Mouse (Mus musculus): Measurements from ENCODE around the gene Apln. TPM values are rescaled to one million over a fixed set of nuclear protein-coding genes. Genes with fewer than 3 reads are reported as not detected.

Apln gene
- polyA plus RNA-seq, 1 experiment from 2014 or later, result 5.6 TPM

GRCm38 (mm10) chrX:48016906-48017601, 17.6 kb downstream of the Apln start:
- no peaks in the 10 kb centered on the region for H3K36me3 ChIP-seq
- peaks cover 52% of the 10 kb centered on the region for H3K27me3 ChIP-seq (replicated peaks)
- no peak overlapping the region for H3K27ac ChIP-seq (replicated peaks)
- H3K9me3 ChIP-seq, result no peaks in the 10 kb centered on the region
- 56% methylated on average over 7 of the region's 7 CpGs for WGBS
- H3K4me1 ChIP-seq, result no peaks in the 10 kb centered on the region
- no peak for ATAC-seq (ENCODE audit: extremely low read depth, insufficient number of reproducible peaks, low FRiP score, low TSS enrichment)
- H3K4me2 ChIP-seq, result no peak overlapping the region
- H3K4me3 ChIP-seq, result no peak overlapping the region
- H3K9ac ChIP-seq, result no peak overlapping the region

- H3K9me3 ChIP-seq, result no peaks in the 10 kb centered on the region
- no peaks in the 10 kb centered on the region for H3K4me1 ChIP-seq
- H3K36me3 ChIP-seq, result no peaks in the 10 kb centered on the region
- no peak overlapping the region for H3K4me2 ChIP-seq
- no peak overlapping the region for H3K9ac ChIP-seq
- peaks cover 7% of the 10 kb centered on the region; the same call in 1 of the 2 replicates for H3K27me3 ChIP-seq (replicated peaks)
- 92% methylated on average over 3 of the region's 3 CpGs for WGBS
- H3K4me3 ChIP-seq, result no peak overlapping the region
- H3K27ac ChIP-seq (replicated peaks), result no peak overlapping the region
- no peak for ATAC-seq (ENCODE audit: extremely low read depth, insufficient number of reproducible peaks, low FRiP score, low TSS enrichment)
These were observed 23.0 kb downstream of the Apln start for GRCm38 (mm10) chrX:48011656-48012055.

- H3K9me3 ChIP-seq, result no peaks in the 10 kb centered on the region
- no peak overlapping the region for H3K4me3 ChIP-seq
- no peak overlapping the region for H3K27ac ChIP-seq (replicated peaks)
- H3K27me3 ChIP-seq (replicated peaks), result no peaks in the 10 kb centered on the region
- no peak overlapping the region for H3K4me2 ChIP-seq
- WGBS, result 41% methylated on average over 8 of the region's 8 CpGs
- ATAC-seq (ENCODE audit: extremely low read depth, insufficient number of reproducible peaks, low FRiP score, low TSS enrichment), result no peak
- H3K4me1 ChIP-seq, result no peaks in the 10 kb centered on the region
- H3K9ac ChIP-seq, result no peak overlapping the region
- H3K36me3 ChIP-seq, result no peaks in the 10 kb centered on the region
These were observed 28.6 kb downstream of the Apln start for GRCm38 (mm10) chrX:48006062-48006461.

- Histone ChIP-seq H3K4me3 (no peak overlapping the region), H3K9me3 (no peaks in the 10 kb centered on the region), H3K27ac (replicated peaks) (no peak overlapping the region), H3K27me3 (replicated peaks) (no peaks in the 10 kb centered on the region), H3K4me1 (no peaks in the 10 kb centered on the region), H3K36me3 (no peaks in the 10 kb centered on the region), H3K4me2 (no peak overlapping the region), H3K9ac (no peak overlapping the region)
- WGBS, result 52% methylated on average over 1 of the region's 1 CpGs
- no peak for ATAC-seq (ENCODE audit: extremely low read depth, insufficient number of reproducible peaks, low FRiP score, low TSS enrichment)
These were observed 29.9 kb downstream of the Apln start for GRCm38 (mm10) chrX:48004786-48005185.

GRCm38 (mm10) chrX:48001151-48001550, 33.5 kb downstream of the Apln start:
- Histone ChIP-seq H3K4me2 (no peak overlapping the region), H3K27me3 (replicated peaks) (no peaks in the 10 kb centered on the region), H3K4me1 (no peaks in the 10 kb centered on the region), H3K4me3 (no peak overlapping the region), H3K9ac (no peak overlapping the region), H3K9me3 (no peaks in the 10 kb centered on the region), H3K27ac (replicated peaks) (no peak overlapping the region), H3K36me3 (no peaks in the 10 kb centered on the region)
- 64% methylated on average over 7 of the region's 7 CpGs for WGBS
- ATAC-seq (ENCODE audit: extremely low read depth, insufficient number of reproducible peaks, low FRiP score, low TSS enrichment), result no peak

GRCm38 (mm10) chrX:47998412-47998811, 36.2 kb downstream of the Apln start:
- Histone ChIP-seq H3K9me3 (no peaks in the 10 kb centered on the region), H3K9ac (no peak overlapping the region), H3K4me3 (no peak overlapping the region), H3K4me2 (no peak overlapping the region), H3K4me1 (no peaks in the 10 kb centered on the region), H3K27ac (replicated peaks) (no peak overlapping the region), H3K36me3 (no peaks in the 10 kb centered on the region), H3K27me3 (replicated peaks) (no peaks in the 10 kb centered on the region; the same call in 1 of the 2 replicates)
- ATAC-seq (ENCODE audit: extremely low read depth, insufficient number of reproducible peaks, low FRiP score, low TSS enrichment), result no peak
- 77% methylated on average over 8 of the region's 8 CpGs for WGBS

GRCm38 (mm10) chrX:47992606-47993005, 42.0 kb downstream of the Apln start:
- Histone ChIP-seq H3K27ac (replicated peaks) (no peak overlapping the region), H3K36me3 (no peaks in the 10 kb centered on the region), H3K9ac (no peak overlapping the region), H3K4me3 (peak overlapping the region; percentile 14; the same call in 1 of the 2 replicates), H3K27me3 (replicated peaks) (peaks cover 14% of the 10 kb centered on the region; the same call in 1 of the 2 replicates), H3K9me3 (no peaks in the 10 kb centered on the region), H3K4me1 (no peaks in the 10 kb centered on the region), H3K4me2 (peak overlapping the region; percentile 50)
- WGBS, result 14% methylated on average over 8 of the region's 8 CpGs
- ATAC-seq (ENCODE audit: extremely low read depth, insufficient number of reproducible peaks, low FRiP score, low TSS enrichment), result no peak

- Histone ChIP-seq H3K9me3 (no peaks in the 10 kb centered on the region), H3K4me1 (no peaks in the 10 kb centered on the region)
- WGBS, result 56% methylated on average over 8 of the region's 8 CpGs
These were observed 46.6 kb downstream of the Apln start for GRCm38 (mm10) chrX:47988024-47988423.

GRCm38 (mm10) chrX:47985000-47985619, 49.5 kb downstream of the Apln start:
- WGBS, result 23% methylated on average over 19 of the region's 19 CpGs
- ATAC-seq (ENCODE audit: extremely low read depth, insufficient number of reproducible peaks, low FRiP score, low TSS enrichment), result no peak
- Histone ChIP-seq H3K4me3 (peak overlapping the region; percentile 34), H3K4me1 (no peaks in the 10 kb centered on the region), H3K27ac (replicated peaks) (no peak overlapping the region), H3K9ac (no peak overlapping the region), H3K27me3 (replicated peaks) (peaks cover 17% of the 10 kb centered on the region; the same call in 1 of the 2 replicates), H3K4me2 (peak overlapping the region; percentile 59), H3K9me3 (no peaks in the 10 kb centered on the region), H3K36me3 (no peaks in the 10 kb centered on the region)

More at GRCm38 (mm10) chrX:47988024-47988423, 46.6 kb downstream of the Apln start:
- Histone ChIP-seq H3K4me2 (no peak overlapping the region), H3K4me3 (no peak overlapping the region), H3K27ac (replicated peaks) (no peak overlapping the region), H3K9ac (no peak overlapping the region), H3K27me3 (replicated peaks) (peaks cover 26% of the 10 kb centered on the region; the same call in 1 of the 2 replicates), H3K36me3 (no peaks in the 10 kb centered on the region)
- ATAC-seq (ENCODE audit: extremely low read depth, insufficient number of reproducible peaks, low FRiP score, low TSS enrichment), result no peak

GRCm38 (mm10) chrX:47977078-47977477, 57.6 kb downstream of the Apln start:
- Histone ChIP-seq H3K4me3 (no peak overlapping the region), H3K9ac (no peak overlapping the region), H3K36me3 (no peaks in the 10 kb centered on the region), H3K27ac (replicated peaks) (no peak overlapping the region), H3K4me1 (no peaks in the 10 kb centered on the region), H3K9me3 (no peaks in the 10 kb centered on the region), H3K4me2 (no peak overlapping the region), H3K27me3 (replicated peaks) (no peaks in the 10 kb centered on the region)
- no peak for ATAC-seq (ENCODE audit: extremely low read depth, insufficient number of reproducible peaks, low FRiP score, low TSS enrichment)
- 48% methylated on average over 5 of the region's 5 CpGs for WGBS

GRCm38 (mm10) chrX:47976551-47976950, 58.1 kb downstream of the Apln start:
- Histone ChIP-seq H3K4me2 (no peak overlapping the region), H3K4me3 (no peak overlapping the region), H3K27me3 (replicated peaks) (no peaks in the 10 kb centered on the region), H3K9me3 (no peaks in the 10 kb centered on the region), H3K36me3 (no peaks in the 10 kb centered on the region), H3K4me1 (no peaks in the 10 kb centered on the region), H3K27ac (replicated peaks) (no peak overlapping the region), H3K9ac (no peak overlapping the region)
- ATAC-seq (ENCODE audit: extremely low read depth, insufficient number of reproducible peaks, low FRiP score, low TSS enrichment), result no peak
- WGBS, result 56% methylated on average over 4 of the region's 4 CpGs
